ENCODE assay signal across 8 mouse cellular contexts in genomic region chr5:149015335-149016201, GRCm38 (mm10). TPM values are rescaled to one million over a fixed set of nuclear protein-coding genes. Genes with fewer than 3 reads are reported as not detected.
DNase-seq lines count a peak whose midpoint lies in the region; ATAC-seq lines count a peak whose summit lies in the region.

No protein-coding gene starts in this region.

- intact Hi-C loops in heart, postnatal 10 days (cut with DNase I): no loop called here
- intact Hi-C loops in gastrocnemius, postnatal 14 days (cut with DNase I; ENCODE audit: low total_unique reads): no loop called here

- no peaks in the 10 kb centered on the region for H3K9me3 ChIP-seq in neural tube, embryonic 11.5 days (ENCODE audit: control insufficient read depth, low read length)

- WGBS in neural tube, embryonic 11.5 days: 3% methylated on average over 31 of the region's 37 CpGs

- peak overlapping the region; percentile 84 for H3K4me2 ChIP-seq in neural tube, embryonic 11.5 days (ENCODE audit: low read depth)

- peak overlapping the region; percentile 66 for H3K9ac ChIP-seq in neural tube, embryonic 11.5 days (ENCODE audit: low read length)

- H3K4me1 ChIP-seq in neural tube, embryonic 11.5 days (ENCODE audit: control insufficient read depth, insufficient read depth, low read length): no peaks in the 10 kb centered on the region; the same call in 1 of the 2 replicates

- peak; percentile 39 for DNase-seq in spleen, adult 12 weeks (ENCODE audit: low spot score)
- no peak for DNase-seq in spleen, postnatal 4 days (ENCODE audit: low spot score in 2 of 2)
- peak; percentile 50 for DNase-seq in embryo, embryonic 10 days (ENCODE audit: low spot score)
- DNase-seq in heart, postnatal 10 days: peak; percentile 26 to 42
- DNase-seq in liver: peak; percentile 34
- DNase-seq in neural tube, embryonic 11.5 days (ENCODE audit: low spot score): peak; percentile 48
- no peak for DNase-seq in gastrocnemius, postnatal 14 days
- DNase-seq in cerebellum, adult 9-11 months: no peak

- no peaks in the 10 kb centered on the region for H3K36me3 ChIP-seq in neural tube, embryonic 11.5 days (ENCODE audit: control insufficient read depth, insufficient read depth, low read length)

- peak; percentile 45; the same call in 1 of the 2 replicates for ATAC-seq in neural tube, embryonic 11.5 days (ENCODE audit: insufficient read depth, low FRiP score, low TSS enrichment)

- peak overlapping the region; percentile 48 for H3K4me3 ChIP-seq in neural tube, embryonic 11.5 days (ENCODE audit: low read depth, low read length)

- no peak overlapping the region for H3K27ac ChIP-seq in neural tube, embryonic 11.5 days (ENCODE audit: low read depth, low read length)

- H3K27me3 ChIP-seq in neural tube, embryonic 11.5 days (ENCODE audit: control insufficient read depth, insufficient read depth, low read length): no peaks in the 10 kb centered on the region

RNA-seq across cellular contexts. Expression of gene Gm42791, which starts 20.6 kb away (rescaled TPM):
- 1 to 10 TPM; 4.1 to 6.0 TPM for total RNA-seq in heart, postnatal 10 days (2021)
- polyA plus RNA-seq in neural tube, embryonic 11.5 days (2014; fragmentation: Nextera tagmentation; extraction: Ambion mirVana): 0.50 and 2.0 TPM in 2 replicates
- total RNA-seq in gastrocnemius, postnatal 14 days (2021): 1 to 10 TPM; 1.1 to 1.5 TPM

Comparison
In these comparisons a context has a peak if more than half of its experiments do, and no peak if none do; other contexts are left out.
1. DNase-seq: peak in spleen, adult 12 weeks (single experiment), embryo, embryonic 10 days (single experiment), heart, postnatal 10 days (2 of 2), liver (single experiment) and neural tube, embryonic 11.5 days (single experiment); none in spleen, postnatal 4 days (0 of 2), gastrocnemius, postnatal 14 days (single experiment) and cerebellum, adult 9-11 months (single experiment).